Mouse (Mus musculus) liver, embryonic 16.5 days (tissue): ENCODE data around the gene Car10. TPM values are rescaled to one million over a fixed set of nuclear protein-coding genes. Genes with fewer than 3 reads are reported as not detected.

Source experiments
- ATAC-seq: fragments of 200-750 bp; cut with Nextera tagmentation; 2 replicates; pipeline ENCODE4 v1.8.0; 2017; ENCODE audit warnings: low read depth, mild to moderate bottlenecking, moderate number of reproducible peaks, moderate library complexity
- H3K27ac ChIP-seq: fragments of 300-500 bp; sonication (generic); 2 replicates; pipeline ENCODE4 v1.5.1; 2014; ENCODE audit warnings: mild to moderate bottlenecking, low read length
- H3K27me3 ChIP-seq: fragments of 300-500 bp; sonication (generic); 2 replicates; pipeline ENCODE4 v1.6.1; 2014; ENCODE audit warnings: low read depth, low read length, mixed read lengths; ENCODE audit not compliant: control insufficient read depth, insufficient read depth
- H3K36me3 ChIP-seq: fragments of 300-500 bp; sonication (generic); 2 replicates; pipeline ENCODE4 v1.6.1; 2014; ENCODE audit warnings: mild to moderate bottlenecking; ENCODE audit not compliant: control insufficient read depth, insufficient read depth
- H3K4me1 ChIP-seq: fragments of 300-500 bp; sonication (generic); 2 replicates; pipeline ENCODE4 v1.6.1; 2014; ENCODE audit warnings: low read depth, low read length, mixed read lengths; ENCODE audit not compliant: control insufficient read depth
- H3K4me2 ChIP-seq: fragments of 300-500 bp; sonication (generic); 2 replicates; pipeline ENCODE4 v1.6.1; 2014; ENCODE audit warnings: low read depth, low read length, mixed read lengths
- H3K4me3 ChIP-seq: fragments of 300-500 bp; sonication (generic); 2 replicates; pipeline ENCODE4 v1.5.1; 2014; ENCODE audit warnings: low read depth, mild to moderate bottlenecking, low read length
- H3K9ac ChIP-seq: fragments of 300-500 bp; sonication (generic); 2 replicates; pipeline ENCODE4 v1.6.1; 2014; ENCODE audit warnings: low read depth, low read length
- H3K9me3 ChIP-seq: fragments of 300-500 bp; sonication (generic); replicated peaks from 2 replicates; pipeline ENCODE4 v1.6.1; 2016; ENCODE audit warnings: low read length; ENCODE audit not compliant: control insufficient read depth
- WGBS: fragments of 180-500 bp; shearing (Covaris S2); extraction: QIAGEN DNeasy Blood & Tissue Kit; methylation state at CpG from one replicate; pipeline ENCODE4 v1.1.7; 2014; ENCODE audit not compliant: insufficient replicate concordance; 5-methylcytosine and 5-hydroxymethylcytosine counted together
- polyA plus RNA-seq: library from polyadenylated mRNA; unstranded; fragments of >200 nt; fragmentation: Nextera tagmentation; extraction: Ambion mirVana; gene quantifications from 2 replicates; pipeline ENCODE4 v1.2.1, GENCODE M21; 2015

The Car10 gene
- polyA plus RNA-seq, 1 experiment from 2014 or later, result not detected

DNA sequence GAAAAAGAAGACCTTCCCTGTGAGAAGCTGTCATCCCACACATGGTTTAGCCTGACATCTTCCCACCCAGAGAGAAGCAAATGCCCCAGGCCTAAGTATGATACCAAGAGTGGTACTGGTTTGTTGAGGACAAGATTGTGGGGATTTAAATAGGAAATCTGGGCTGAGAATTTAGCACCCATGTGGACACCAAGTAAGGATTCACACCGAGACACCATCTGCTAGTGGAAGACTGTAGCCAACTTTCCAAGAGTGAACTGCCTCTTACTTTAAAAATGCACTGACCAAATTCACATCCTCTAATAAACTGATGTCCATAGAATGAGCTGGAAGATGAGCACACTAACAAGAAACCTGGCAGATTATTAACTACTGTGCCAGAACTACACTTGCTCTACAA is 389.2 kb downstream of the Car10 start:
- ATAC-seq, result no peak
- H3K4me1 ChIP-seq, result no peaks in the 10 kb centered on the region
- no peak overlapping the region for H3K4me3 ChIP-seq
- WGBS, result 56% methylated on average over 1 of the region's 1 CpGs
- H3K9ac ChIP-seq, result no peak overlapping the region
- H3K27ac ChIP-seq, result no peak overlapping the region
- H3K4me2 ChIP-seq, result no peak overlapping the region
- H3K36me3 ChIP-seq, result no peaks in the 10 kb centered on the region
- H3K9me3 ChIP-seq, result no peaks in the 10 kb centered on the region
- no peaks in the 10 kb centered on the region for H3K27me3 ChIP-seq

DNA sequence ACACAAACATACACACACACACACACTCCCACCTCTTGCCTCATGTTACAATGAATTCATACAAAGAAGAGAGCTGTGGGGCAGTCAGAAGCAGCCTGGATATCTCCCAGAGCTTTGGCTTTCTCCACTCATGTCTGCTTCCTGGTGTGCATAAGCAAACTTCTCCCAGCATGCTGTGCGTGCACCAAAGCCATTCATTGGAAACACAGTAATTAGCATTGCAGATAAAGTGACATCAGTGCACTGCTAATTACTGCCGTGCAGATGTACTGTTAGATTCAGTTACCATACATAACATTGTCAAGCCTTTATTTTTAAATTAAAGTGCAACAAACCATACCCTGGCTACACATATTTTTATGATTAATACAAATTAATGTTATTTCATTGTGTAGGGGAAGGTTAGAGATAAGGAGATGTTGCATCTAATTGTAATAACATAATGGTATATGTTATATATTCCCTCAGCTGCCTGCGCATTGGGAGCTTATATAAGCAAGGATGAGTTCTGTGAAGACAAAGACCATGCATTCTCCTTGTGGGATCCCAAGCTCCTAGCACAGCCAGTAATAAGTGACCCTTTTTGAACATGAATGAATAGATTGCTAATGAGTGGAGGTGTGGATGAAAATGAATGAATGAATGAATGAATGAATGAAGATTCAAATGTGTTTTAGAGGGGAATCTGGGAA is 390.2 kb downstream of the Car10 start:
- 61% methylated on average over 3 of the region's 3 CpGs for WGBS
- Histone ChIP-seq H3K36me3 (no peaks in the 10 kb centered on the region), H3K9ac (no peak overlapping the region), H3K4me1 (no peaks in the 10 kb centered on the region), H3K9me3 (no peaks in the 10 kb centered on the region), H3K27ac (no peak overlapping the region), H3K4me2 (no peak overlapping the region), H3K27me3 (no peaks in the 10 kb centered on the region), H3K4me3 (no peak overlapping the region)
- ATAC-seq, result no peak

DNA sequence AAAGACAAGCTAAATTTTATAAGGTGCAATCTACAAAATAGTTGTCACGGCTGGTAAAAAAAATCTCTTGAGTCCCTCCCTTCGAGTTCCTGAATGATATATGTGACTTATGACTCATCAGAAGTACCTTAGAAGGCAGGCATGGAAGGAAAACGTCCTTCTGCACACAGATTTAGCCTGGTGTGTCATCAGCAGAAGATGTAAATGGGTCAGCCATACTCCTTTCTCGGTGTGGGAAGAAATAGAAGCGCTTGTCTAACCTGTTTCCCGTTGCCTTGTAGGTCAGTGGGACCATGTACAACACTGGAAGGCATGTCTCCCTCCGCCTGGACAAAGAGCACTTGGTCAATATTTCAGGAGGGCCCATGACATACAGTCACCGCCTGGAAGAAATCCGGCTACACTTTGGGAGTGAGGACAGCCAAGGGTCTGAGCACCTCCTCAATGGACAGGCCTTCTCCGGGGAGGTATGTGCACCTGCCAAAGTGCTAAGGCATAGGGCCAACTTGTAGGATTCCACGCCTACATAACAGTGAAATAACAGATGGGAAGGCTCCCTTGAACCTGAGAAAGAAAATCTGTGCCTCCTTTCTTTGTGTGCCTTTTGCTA is 392.5 kb downstream of the Car10 start:
- Histone ChIP-seq H3K36me3 (no peaks in the 10 kb centered on the region), H3K9me3 (no peaks in the 10 kb centered on the region), H3K4me3 (no peak overlapping the region), H3K4me1 (no peaks in the 10 kb centered on the region), H3K27ac (no peak overlapping the region), H3K27me3 (no peaks in the 10 kb centered on the region), H3K9ac (no peak overlapping the region), H3K4me2 (no peak overlapping the region)
- 50% methylated on average over 11 of the region's 11 CpGs for WGBS
- no peak for ATAC-seq

DNA sequence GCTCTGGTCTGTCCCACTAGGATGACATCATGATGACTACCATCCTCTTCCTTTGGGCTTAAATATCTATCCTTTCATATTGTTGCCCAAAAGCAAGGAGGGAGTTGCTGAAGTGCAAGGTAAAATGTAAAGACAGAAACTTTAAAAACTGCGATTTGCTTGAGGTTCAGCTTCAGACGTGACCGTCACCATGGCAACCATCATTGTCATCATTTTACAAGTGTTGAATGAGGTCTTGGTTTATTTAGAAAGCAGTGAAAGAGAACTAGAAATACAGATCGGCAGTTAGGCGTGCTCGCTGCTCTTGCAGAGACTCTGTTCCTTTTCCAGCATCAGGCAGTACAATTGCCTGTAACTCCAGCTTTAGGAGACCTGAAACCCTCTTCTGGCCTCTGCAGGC is 400.1 kb downstream of the Car10 start:
- H3K9ac ChIP-seq, result no peak overlapping the region
- no peaks in the 10 kb centered on the region for H3K27me3 ChIP-seq
- H3K4me2 ChIP-seq, result no peak overlapping the region
- H3K36me3 ChIP-seq, result no peaks in the 10 kb centered on the region
- no peaks in the 10 kb centered on the region for H3K9me3 ChIP-seq
- 64% methylated on average over 6 of the region's 6 CpGs for WGBS
- H3K4me1 ChIP-seq, result no peaks in the 10 kb centered on the region
- H3K4me3 ChIP-seq, result no peak overlapping the region
- no peak for ATAC-seq
- no peak overlapping the region for H3K27ac ChIP-seq

DNA sequence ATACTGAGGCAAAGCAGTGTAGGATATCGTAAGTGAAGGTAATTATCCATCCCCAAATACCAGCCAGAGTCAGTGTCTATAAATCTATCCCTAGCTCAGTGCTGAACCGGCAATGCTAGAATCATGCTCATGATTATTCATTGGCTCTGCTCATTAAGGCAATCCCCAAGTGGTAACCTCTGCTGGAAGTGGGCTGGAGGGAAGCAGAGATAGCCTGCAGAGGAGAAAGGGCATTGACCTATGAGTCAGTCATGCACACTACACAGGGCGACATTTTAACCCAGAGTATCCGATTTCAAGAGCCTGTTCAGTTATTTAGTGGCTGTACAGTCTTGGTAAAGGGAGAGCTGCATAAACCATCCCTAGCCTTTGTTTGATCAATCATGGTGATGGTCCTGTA is 402.6 kb downstream of the Car10 start:
- no peaks in the 10 kb centered on the region for H3K36me3 ChIP-seq
- H3K4me3 ChIP-seq, result no peak overlapping the region
- WGBS, result 48% methylated on average over 4 of the region's 4 CpGs
- no peak overlapping the region for H3K9ac ChIP-seq
- no peaks in the 10 kb centered on the region for H3K9me3 ChIP-seq
- H3K27ac ChIP-seq, result no peak overlapping the region
- H3K27me3 ChIP-seq, result no peaks in the 10 kb centered on the region
- ATAC-seq, result no peak
- no peaks in the 10 kb centered on the region for H3K4me1 ChIP-seq
- no peak overlapping the region for H3K4me2 ChIP-seq

DNA sequence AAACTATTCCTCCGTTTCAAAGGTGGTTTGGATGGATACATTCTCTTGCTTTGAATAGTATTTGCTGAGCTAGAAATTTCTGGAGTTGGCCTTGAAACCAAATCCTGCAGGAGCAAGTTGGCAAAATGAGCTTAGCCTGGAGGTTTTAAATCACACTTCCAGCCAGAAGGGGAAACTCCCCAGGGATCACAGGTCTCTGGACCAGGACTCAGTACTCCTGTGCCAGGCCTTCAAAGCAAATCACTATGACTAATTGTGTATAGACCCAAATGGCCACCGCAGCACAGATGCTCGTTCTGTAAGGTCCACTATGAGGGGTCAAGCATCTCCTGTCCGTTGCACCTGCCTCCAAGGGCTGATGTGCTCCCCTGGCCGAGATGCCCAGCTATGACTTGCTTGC is 403.8 kb downstream of the Car10 start:
- Histone ChIP-seq H3K4me3 (no peak overlapping the region), H3K27me3 (no peaks in the 10 kb centered on the region), H3K27ac (no peak overlapping the region), H3K4me2 (no peak overlapping the region), H3K36me3 (no peaks in the 10 kb centered on the region), H3K9ac (no peak overlapping the region), H3K9me3 (no peaks in the 10 kb centered on the region), H3K4me1 (no peaks in the 10 kb centered on the region)
- WGBS, result 51% methylated on average over 5 of the region's 5 CpGs
- ATAC-seq, result no peak

DNA sequence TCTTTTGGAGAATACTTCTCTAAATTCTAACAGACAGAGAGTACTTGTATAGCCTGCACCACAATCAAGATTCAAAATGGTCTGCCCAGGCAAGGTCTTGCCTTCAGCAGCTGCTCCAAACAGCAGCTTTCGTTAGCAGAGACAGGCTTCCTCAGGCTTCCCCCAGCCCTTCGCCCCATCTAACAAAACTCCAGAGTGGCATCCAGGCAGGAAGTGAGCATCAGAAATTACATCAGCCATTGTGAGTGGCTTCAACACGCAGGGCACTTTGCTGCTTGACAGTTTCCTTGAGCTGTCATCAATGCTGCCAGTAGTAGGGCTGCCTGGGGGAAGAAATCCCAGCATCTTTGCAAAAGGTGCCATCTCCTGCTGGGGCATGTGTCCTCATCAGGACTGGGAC is 405.0 kb downstream of the Car10 start:
- no peaks in the 10 kb centered on the region for H3K27me3 ChIP-seq
- H3K27ac ChIP-seq, result no peak overlapping the region
- no peaks in the 10 kb centered on the region for H3K36me3 ChIP-seq
- H3K9ac ChIP-seq, result no peak overlapping the region
- ATAC-seq, result no peak
- no peaks in the 10 kb centered on the region for H3K4me1 ChIP-seq
- H3K4me3 ChIP-seq, result no peak overlapping the region
- WGBS, result 17% methylated on average over 3 of the region's 3 CpGs
- no peaks in the 10 kb centered on the region for H3K9me3 ChIP-seq
- H3K4me2 ChIP-seq, result no peak overlapping the region

DNA sequence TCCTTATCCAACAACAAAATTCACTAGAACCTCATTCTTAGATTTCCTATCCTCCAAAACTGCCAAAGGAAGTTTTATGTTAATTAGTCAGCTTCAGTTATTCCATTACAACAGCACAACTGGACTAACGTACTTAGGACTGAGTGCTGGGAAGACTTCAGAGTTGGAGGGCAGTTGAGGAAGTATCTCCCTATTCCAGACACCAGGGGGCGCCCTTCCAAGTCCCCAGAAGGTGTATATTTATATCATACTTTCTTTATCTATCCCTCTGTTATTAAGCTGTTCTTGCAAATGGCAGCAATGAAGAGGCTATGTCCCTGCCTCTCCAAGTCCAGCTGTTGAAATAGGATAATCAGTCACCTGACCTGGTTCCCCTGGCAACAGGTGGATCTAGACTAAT is 405.6 kb downstream of the Car10 start:
- no peak overlapping the region for H3K9ac ChIP-seq
- no peak for ATAC-seq
- no peak overlapping the region for H3K27ac ChIP-seq
- no peak overlapping the region for H3K4me2 ChIP-seq
- H3K9me3 ChIP-seq, result no peaks in the 10 kb centered on the region
- 22% methylated on average over 2 of the region's 2 CpGs for WGBS
- H3K4me1 ChIP-seq, result no peaks in the 10 kb centered on the region
- H3K36me3 ChIP-seq, result no peaks in the 10 kb centered on the region
- H3K4me3 ChIP-seq, result no peak overlapping the region
- H3K27me3 ChIP-seq, result no peaks in the 10 kb centered on the region

DNA sequence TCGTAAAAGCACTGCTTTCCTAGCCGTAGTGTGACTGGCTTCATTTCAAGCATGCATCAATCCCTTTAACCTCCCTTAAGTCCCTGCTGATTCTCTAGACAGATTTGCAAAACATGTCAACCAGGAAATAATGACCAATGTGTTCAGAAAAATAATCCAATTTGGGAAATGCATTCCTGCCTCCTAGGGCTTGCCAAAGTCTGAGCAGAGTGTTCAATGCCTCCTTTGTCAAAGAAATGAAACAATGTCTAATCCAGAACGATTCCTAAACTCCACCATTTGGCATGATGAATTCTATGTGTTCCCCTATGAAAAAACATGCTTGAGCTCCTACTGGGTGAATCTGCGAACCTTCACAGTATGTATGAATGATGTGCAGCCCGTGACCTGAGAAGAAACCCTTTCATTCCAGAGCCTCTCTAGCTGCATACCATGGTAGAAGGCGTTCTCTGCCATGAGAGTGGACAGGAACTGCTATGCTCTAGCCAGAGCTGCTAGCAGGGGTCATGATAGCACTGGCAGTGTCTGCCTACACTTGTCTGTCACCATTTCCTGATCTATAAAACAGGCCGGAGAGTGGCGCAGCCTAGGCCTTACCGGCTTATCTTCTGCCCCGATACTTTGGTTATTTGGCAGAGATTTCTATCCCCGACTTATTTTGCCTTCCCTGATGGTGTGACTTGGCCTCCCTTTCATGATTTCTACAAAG is 411.9 kb downstream of the Car10 start:
- no peak overlapping the region for H3K4me3 ChIP-seq
- no peaks in the 10 kb centered on the region for H3K27me3 ChIP-seq
- H3K9ac ChIP-seq, result no peak overlapping the region
- no peaks in the 10 kb centered on the region for H3K36me3 ChIP-seq
- no peak overlapping the region for H3K4me2 ChIP-seq
- ATAC-seq, result no peak
- H3K4me1 ChIP-seq, result no peaks in the 10 kb centered on the region
- no peak overlapping the region for H3K27ac ChIP-seq
- H3K9me3 ChIP-seq, result no peaks in the 10 kb centered on the region
- WGBS, result 61% methylated on average over 11 of the region's 11 CpGs
